Mouse (Mus musculus) E14TG2a.4 (cell line): Measurements from ENCODE around the gene 4930516K23Rik.

ENCODE experiments used
- CTCF ChIP-seq: conservative IDR thresholded peaks from 2 replicates; pipeline ENCODE4 v1.5.1; 2014; ENCODE audit warnings: low read length
- NANOG ChIP-seq: IDR thresholded peaks from 2 replicates; pipeline ENCODE4 v1.6.1; 2014; ENCODE audit warnings: borderline replicate concordance, low read length, mixed read lengths

DNA sequence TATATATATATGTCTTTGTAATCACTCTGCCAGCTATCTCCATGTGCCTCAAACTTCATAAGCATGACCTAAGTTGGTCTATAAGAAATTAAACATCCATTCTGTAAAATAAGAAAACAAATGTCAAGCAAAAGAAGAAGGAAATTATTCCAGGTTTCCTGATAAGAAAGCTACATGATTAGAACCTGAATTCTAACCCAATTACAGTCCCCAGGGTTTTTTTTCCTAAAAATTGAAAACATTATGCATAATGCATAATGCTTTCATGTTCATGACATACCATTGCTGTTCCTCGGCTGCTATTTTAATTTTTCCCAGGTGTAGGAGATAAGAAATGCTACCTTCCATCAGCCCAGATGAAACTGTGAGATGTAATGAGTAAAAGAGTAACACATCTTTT, 24.1 kb upstream of the 4930516K23Rik start, which contains the start of gene Olfr645:
- TF ChIP-seq NANOG = no peak
- no peak for TF ChIP-seq CTCF
